Mouse (Mus musculus) kidney, embryonic 14.5 days (tissue): ENCODE data around the gene Sik3. TPM values are rescaled to one million over a fixed set of nuclear protein-coding genes. Genes with fewer than 3 reads are reported as not detected.

Experiments used
- ATAC-seq: fragments of 200-750 bp; cut with Nextera tagmentation; 2 replicates; pipeline ENCODE4 v1.8.0; 2017; ENCODE audit warnings: moderate number of reproducible peaks, mild to moderate bottlenecking, moderate TSS enrichment, moderate library complexity; ENCODE audit not compliant: low FRiP score, low TSS enrichment
- H3K27ac ChIP-seq: fragments of 300-500 bp; sonication (generic); 2 replicates; pipeline ENCODE4 v1.5.1; 2014; ENCODE audit warnings: low read depth, mild to moderate bottlenecking, low read length, moderate library complexity, mixed read lengths
- H3K27me3 ChIP-seq: fragments of 300-500 bp; sonication (generic); 2 replicates; pipeline ENCODE4 v1.6.1; 2014; ENCODE audit warnings: mild to moderate bottlenecking, low read length; ENCODE audit not compliant: control insufficient read depth, insufficient read depth
- H3K36me3 ChIP-seq: fragments of 300-500 bp; sonication (generic); 2 replicates; pipeline ENCODE4 v1.6.1; 2014; ENCODE audit warnings: low read length, mixed read lengths; ENCODE audit not compliant: control insufficient read depth, insufficient read depth
- H3K4me1 ChIP-seq: fragments of 300-500 bp; sonication (generic); 2 replicates; pipeline ENCODE4 v1.6.1; 2014; ENCODE audit warnings: low read length, mixed read lengths; ENCODE audit not compliant: control insufficient read depth, insufficient read depth
- H3K4me2 ChIP-seq: fragments of 300-500 bp; sonication (generic); replicated peaks from 2 replicates; pipeline ENCODE4 v1.6.1; 2014; ENCODE audit warnings: low read depth, mild to moderate bottlenecking, low read length
- H3K4me3 ChIP-seq: fragments of 300-500 bp; sonication (generic); 2 replicates; pipeline ENCODE4 v1.5.1; 2014; ENCODE audit warnings: mild to moderate bottlenecking, low read length
- H3K9ac ChIP-seq: fragments of 300-500 bp; sonication (generic); 2 replicates; pipeline ENCODE4 v1.6.1; 2014; ENCODE audit warnings: low read depth, mild to moderate bottlenecking, low read length, moderate library complexity
- H3K9me3 ChIP-seq: fragments of 300-500 bp; sonication (generic); 2 replicates; pipeline ENCODE4 v1.6.1; 2016; ENCODE audit warnings: low read length; ENCODE audit not compliant: control insufficient read depth
- WGBS: fragments of 180-500 bp; shearing (Covaris S2); extraction: QIAGEN DNeasy Blood & Tissue Kit; methylation state at CpG from one replicate; pipeline ENCODE4 v1.1.7; 2014; 5-methylcytosine and 5-hydroxymethylcytosine counted together
- polyA plus RNA-seq: library from polyadenylated mRNA; unstranded; fragments of >200 nt; fragmentation: Nextera tagmentation; extraction: Ambion mirVana; gene quantifications from 2 replicates; pipeline ENCODE4 v1.2.1, GENCODE M21; 2014

Gene Sik3
- polyA plus RNA-seq, 1 experiment from 2014 or later = 10.1 TPM

DNA sequence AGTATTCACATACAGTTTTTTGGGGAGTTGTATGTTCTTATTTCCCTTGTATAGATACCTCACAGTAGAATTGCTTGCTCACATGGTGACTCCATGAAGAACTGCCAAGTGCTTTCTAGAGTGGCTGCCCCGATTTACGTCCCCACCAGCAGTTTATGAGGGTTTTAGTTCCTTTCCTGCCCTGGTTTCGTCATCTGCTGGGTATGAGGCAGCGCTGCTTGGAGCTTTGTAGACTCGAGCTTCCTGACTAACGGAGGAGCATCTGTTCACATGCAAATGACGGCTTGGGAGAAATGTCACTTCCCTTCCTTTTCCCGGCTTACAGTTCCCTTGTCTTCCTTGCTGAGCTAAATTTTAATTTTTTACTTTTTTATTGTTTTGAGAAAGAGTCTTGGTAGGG is 15.4 kb downstream of the Sik3 start:
- Histone ChIP-seq H3K4me2 (no peak overlapping the region), H3K9ac (no peak overlapping the region), H3K9me3 (no peaks in the 10 kb centered on the region), H3K36me3 (no peaks in the 10 kb centered on the region), H3K27ac (no peak overlapping the region), H3K4me3 (no peak overlapping the region), H3K4me1 (peaks cover 16% of the 10 kb centered on the region), H3K27me3 (no peaks in the 10 kb centered on the region)
- no peak for ATAC-seq
- WGBS = 41% methylated on average over 8 of the region's 8 CpGs

DNA sequence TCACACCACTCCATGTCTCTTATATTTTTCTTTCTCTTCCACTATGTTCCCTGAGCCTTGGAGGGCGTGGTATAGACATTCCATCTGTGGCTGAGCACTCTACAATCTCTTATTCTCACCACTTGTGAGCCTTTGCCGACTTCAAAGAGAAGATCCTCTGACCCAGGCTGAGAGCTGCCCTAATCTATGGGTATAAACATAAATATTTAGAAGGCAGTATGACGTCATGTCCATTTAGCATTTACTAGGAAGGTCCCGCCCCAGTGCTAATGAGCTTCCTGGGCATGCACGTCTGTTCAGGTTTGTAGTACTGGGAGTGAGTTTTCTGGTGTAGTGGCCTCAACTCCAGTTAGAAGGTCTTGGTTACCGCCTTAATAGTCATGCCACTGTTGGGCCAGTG is 16.9 kb downstream of the Sik3 start:
- H3K36me3 ChIP-seq = no peaks in the 10 kb centered on the region
- H3K4me3 ChIP-seq = no peak overlapping the region
- no peaks in the 10 kb centered on the region for H3K27me3 ChIP-seq
- peaks cover 18% of the 10 kb centered on the region for H3K4me1 ChIP-seq
- WGBS = 69% methylated on average over 6 of the region's 6 CpGs
- no peak overlapping the region for H3K27ac ChIP-seq
- H3K4me2 ChIP-seq = no peak overlapping the region
- ATAC-seq = no peak
- no peaks in the 10 kb centered on the region for H3K9me3 ChIP-seq
- no peak overlapping the region for H3K9ac ChIP-seq

DNA sequence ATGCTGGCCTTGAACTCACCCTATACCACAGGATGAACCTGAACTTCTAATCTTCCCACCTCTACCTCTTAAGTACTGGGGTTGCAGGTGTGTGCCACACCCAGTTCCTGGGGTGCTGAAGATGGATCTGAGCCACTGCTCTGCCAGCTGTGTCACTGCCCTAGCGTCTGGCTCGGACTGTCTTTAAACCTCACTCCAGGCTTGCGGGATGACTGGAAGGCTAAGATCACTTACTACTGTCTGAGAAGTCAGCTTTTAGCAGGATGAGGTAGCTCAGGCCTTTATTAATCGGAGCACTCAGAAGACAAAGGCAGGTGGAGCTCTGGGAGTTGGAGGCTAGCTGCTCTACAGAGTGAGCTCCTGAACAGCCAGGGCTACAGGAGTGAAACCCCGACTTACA is 17.6 kb downstream of the Sik3 start:
- Histone ChIP-seq H3K27me3 (no peaks in the 10 kb centered on the region), H3K9me3 (no peaks in the 10 kb centered on the region), H3K4me2 (no peak overlapping the region), H3K9ac (no peak overlapping the region), H3K4me1 (peaks cover 18% of the 10 kb centered on the region), H3K36me3 (no peaks in the 10 kb centered on the region), H3K27ac (no peak overlapping the region), H3K4me3 (no peak overlapping the region)
- ATAC-seq = no peak
- 84% methylated on average over 5 of the region's 5 CpGs for WGBS

DNA sequence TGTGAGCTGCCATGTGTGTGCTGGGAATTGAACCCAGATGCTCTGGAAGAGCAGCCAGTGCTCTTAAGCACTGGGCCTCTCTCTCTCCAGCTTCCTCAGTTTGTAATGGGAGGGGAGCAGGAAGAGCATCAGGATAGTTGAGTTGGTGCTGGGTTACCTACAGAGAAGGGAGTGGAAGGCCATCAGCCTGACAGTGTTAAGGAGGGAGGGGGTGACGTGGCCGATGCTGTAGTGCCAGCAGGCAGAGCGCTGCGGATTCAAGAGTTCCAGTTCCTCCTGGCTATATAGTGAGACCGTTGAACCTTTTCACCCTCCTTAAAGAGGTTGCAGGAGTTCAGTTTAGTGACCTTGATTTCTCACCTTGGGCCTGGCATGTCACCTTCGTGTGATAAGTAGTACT is 18.3 kb downstream of the Sik3 start:
- no peak overlapping the region for H3K27ac ChIP-seq
- no peaks in the 10 kb centered on the region for H3K9me3 ChIP-seq
- no peaks in the 10 kb centered on the region for H3K36me3 ChIP-seq
- no peak for ATAC-seq
- H3K4me3 ChIP-seq = no peak overlapping the region
- H3K4me2 ChIP-seq = no peak overlapping the region
- H3K4me1 ChIP-seq = peaks cover 18% of the 10 kb centered on the region
- 53% methylated on average over 6 of the region's 6 CpGs for WGBS
- no peaks in the 10 kb centered on the region for H3K27me3 ChIP-seq
- H3K9ac ChIP-seq = no peak overlapping the region

DNA sequence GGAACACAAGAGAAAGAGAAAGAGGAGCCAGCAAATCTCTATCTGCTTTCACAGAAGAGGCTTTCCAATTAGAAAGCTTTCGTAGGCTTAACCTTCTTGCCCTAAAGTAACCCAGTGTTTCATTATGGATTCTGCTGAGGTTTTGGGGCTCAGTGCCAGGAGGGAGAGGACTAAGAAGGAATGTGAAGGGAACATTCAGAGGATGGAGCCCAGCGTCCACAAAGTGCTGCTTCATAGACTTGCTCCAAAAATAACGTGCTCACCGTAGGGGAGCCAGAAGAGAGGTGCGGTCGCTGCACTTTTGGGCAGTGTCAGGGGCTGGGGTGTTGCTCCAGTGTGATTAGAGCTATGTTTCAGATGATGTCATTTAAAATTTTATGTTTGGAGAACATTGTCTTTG is 19.6 kb downstream of the Sik3 start:
- WGBS = 60% methylated on average over 6 of the region's 6 CpGs
- H3K9me3 ChIP-seq = no peaks in the 10 kb centered on the region
- H3K36me3 ChIP-seq = no peaks in the 10 kb centered on the region
- H3K27me3 ChIP-seq = no peaks in the 10 kb centered on the region
- H3K4me1 ChIP-seq = peaks cover 18% of the 10 kb centered on the region
- no peak for ATAC-seq
- no peak overlapping the region for H3K27ac ChIP-seq
- no peak overlapping the region for H3K4me3 ChIP-seq
- H3K9ac ChIP-seq = no peak overlapping the region
- no peak overlapping the region for H3K4me2 ChIP-seq

DNA sequence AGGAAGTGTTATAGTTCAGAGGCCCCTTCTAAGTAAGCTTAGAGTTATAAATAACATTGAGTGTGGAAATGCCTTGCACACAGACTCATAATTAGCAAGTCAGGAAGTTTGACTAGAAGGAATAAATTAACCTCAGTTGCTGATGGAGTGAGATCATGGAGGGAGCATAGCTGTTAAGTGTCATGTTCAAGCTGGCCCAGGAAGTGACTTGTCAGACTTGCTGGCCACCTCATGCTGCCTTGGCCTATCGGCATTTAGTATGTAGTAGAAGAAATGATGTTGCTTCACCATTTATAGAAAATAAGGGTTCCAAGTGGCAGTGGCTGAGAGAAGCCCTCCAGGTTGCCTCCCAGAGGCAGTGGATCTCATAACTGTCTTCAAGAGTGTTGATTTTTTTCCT is 20.4 kb downstream of the Sik3 start:
- Histone ChIP-seq H3K4me2 (no peak overlapping the region), H3K9me3 (no peaks in the 10 kb centered on the region), H3K4me1 (peaks cover 18% of the 10 kb centered on the region), H3K9ac (no peak overlapping the region), H3K4me3 (no peak overlapping the region), H3K27ac (no peak overlapping the region), H3K27me3 (no peaks in the 10 kb centered on the region), H3K36me3 (no peaks in the 10 kb centered on the region)
- WGBS = 30% methylated on average over 1 of the region's 1 CpGs
- ATAC-seq = no peak

DNA sequence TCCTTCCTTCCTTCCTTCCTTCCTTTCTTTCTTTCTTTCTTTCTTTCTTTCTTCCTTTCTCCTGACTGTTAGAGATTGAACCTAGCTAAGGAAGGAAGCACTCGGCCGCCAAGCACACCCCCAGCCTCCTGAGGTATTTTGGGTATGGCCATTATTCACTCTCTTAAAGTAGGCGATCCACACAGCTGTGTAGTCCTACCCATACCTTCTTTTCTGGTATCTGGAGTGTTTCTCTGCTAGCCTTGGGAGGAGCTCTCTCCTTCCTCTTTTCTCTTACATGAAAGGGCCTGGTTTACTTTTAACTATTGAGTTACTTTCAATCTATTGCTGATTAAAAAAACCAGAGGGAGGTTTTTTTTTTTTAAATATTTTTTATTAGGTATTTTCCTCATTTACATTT is 21.2 kb downstream of the Sik3 start:
- 79% methylated on average over 3 of the region's 3 CpGs for WGBS
- H3K4me1 ChIP-seq = peaks cover 18% of the 10 kb centered on the region
- no peak for ATAC-seq

DNA sequence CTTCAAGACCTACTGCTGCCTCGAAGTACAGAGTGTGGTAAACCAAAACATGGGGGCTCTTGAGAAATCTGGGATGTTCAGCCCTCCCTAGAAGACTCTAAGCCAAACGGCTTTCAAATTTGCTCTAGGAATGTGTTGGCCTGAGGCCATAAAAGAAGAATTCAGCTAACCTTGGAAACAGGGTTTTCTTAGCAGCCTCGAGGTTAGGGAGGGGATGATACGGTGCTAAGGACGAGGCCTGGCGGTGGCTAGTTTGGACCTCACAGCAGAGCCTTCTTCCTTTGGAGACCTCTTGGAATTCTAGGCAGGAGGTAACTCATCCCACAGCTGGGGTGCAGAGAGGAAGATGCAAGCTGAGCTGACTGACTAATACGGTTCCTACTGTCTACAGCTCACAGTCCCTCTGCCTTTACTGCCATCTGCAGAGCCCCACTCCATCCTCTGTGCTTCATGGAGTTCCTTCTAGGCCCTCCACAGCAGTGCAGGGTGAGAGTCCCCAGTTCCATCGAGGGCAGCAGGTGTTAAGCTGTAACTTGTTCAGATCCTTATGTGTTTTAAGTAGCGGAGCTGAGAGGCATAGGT is 22.8 kb downstream of the Sik3 start:
- H3K4me2 ChIP-seq = no peak overlapping the region
- H3K9me3 ChIP-seq = no peaks in the 10 kb centered on the region
- peaks cover 18% of the 10 kb centered on the region for H3K4me1 ChIP-seq
- no peak overlapping the region for H3K9ac ChIP-seq
- ATAC-seq = no peak
- H3K27ac ChIP-seq = no peak overlapping the region
- no peak overlapping the region for H3K4me3 ChIP-seq
- no peaks in the 10 kb centered on the region for H3K27me3 ChIP-seq
- no peaks in the 10 kb centered on the region; the same call in 1 of the 2 replicates for H3K36me3 ChIP-seq
- whole genome bisulfite sequencing = 50% methylated on average over 9 of the region's 9 CpGs

More for the DNA sequence above, 21.2 kb downstream of the Sik3 start:
- no peak overlapping the region for H3K4me2 ChIP-seq
- no peaks in the 10 kb centered on the region for H3K27me3 ChIP-seq
- H3K4me3 ChIP-seq = no peak overlapping the region
- H3K36me3 ChIP-seq = no peaks in the 10 kb centered on the region
- no peaks in the 10 kb centered on the region for H3K9me3 ChIP-seq
- no peak overlapping the region for H3K9ac ChIP-seq
- no peak overlapping the region for H3K27ac ChIP-seq

DNA sequence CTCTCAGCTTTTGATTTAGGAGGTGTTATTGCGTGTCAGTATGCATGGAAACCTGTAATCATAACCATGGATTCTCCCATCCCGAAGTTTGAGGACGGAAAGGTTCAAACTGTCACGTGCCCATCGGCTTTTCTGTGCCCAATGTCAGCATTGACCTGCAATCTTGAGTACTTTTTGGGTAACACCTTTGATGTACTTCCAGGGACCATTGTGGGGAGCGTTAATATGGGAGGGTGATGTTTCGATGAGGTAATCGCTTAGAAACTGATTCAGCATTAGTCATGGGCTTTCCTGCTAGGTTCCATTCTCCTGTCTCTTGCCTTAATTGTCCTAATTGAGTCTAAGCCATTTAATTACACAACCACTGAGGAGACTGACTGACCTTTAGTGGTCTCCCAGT is 24.3 kb downstream of the Sik3 start:
- ATAC-seq = no peak
- H3K27ac ChIP-seq = no peak overlapping the region
- H3K27me3 ChIP-seq = no peaks in the 10 kb centered on the region
- no peak overlapping the region for H3K4me3 ChIP-seq
- H3K9me3 ChIP-seq = no peaks in the 10 kb centered on the region
- peaks cover 8% of the 10 kb centered on the region for H3K4me1 ChIP-seq
- no peak overlapping the region for H3K4me2 ChIP-seq
- 96% methylated on average over 8 of the region's 8 CpGs for WGBS
- no peaks in the 10 kb centered on the region; the same call in 1 of the 2 replicates for H3K36me3 ChIP-seq
- H3K9ac ChIP-seq = no peak overlapping the region
